Mouse (Mus musculus) hindbrain, embryonic 11.5 days (tissue): ENCODE measurements around the gene Tdrd7. TPM values are rescaled to one million over a fixed set of nuclear protein-coding genes. Genes with fewer than 3 reads are reported as not detected.

Source experiments
- ATAC-seq: fragments of 200-750 bp; cut with Nextera tagmentation; 2 replicates; pipeline ENCODE4 v1.8.0; 2017; ENCODE audit warnings: mild to moderate bottlenecking, moderate TSS enrichment, moderate library complexity; ENCODE audit not compliant: low FRiP score
- DNase-seq: peaks from one replicate; pipeline ENCODE4 v3.0.0-alpha.2; 2015; ENCODE audit warnings: low spot score
- H3K27ac ChIP-seq: fragments of 300-500 bp; sonication (generic); 2 replicates; pipeline ENCODE4 v1.5.1; 2014; ENCODE audit warnings: mild to moderate bottlenecking, low read depth, low read length
- H3K27me3 ChIP-seq: fragments of 300-500 bp; sonication (generic); 2 replicates; pipeline ENCODE4 v1.6.1; 2014; ENCODE audit warnings: mild to moderate bottlenecking, low read length, moderate library complexity, mixed read lengths; ENCODE audit not compliant: control insufficient read depth, insufficient read depth
- H3K36me3 ChIP-seq: fragments of 300-500 bp; sonication (generic); 2 replicates; pipeline ENCODE4 v1.6.1; 2014; ENCODE audit warnings: mild to moderate bottlenecking, low read length, moderate library complexity, mixed read lengths; ENCODE audit not compliant: control insufficient read depth, insufficient read depth
- H3K4me1 ChIP-seq: fragments of 300-500 bp; sonication (generic); replicated peaks from 2 replicates; pipeline ENCODE4 v1.6.1; 2014; ENCODE audit warnings: low read length, mixed read lengths; ENCODE audit not compliant: control insufficient read depth, insufficient read depth
- H3K4me2 ChIP-seq: fragments of 300-500 bp; sonication (generic); replicated peaks from 2 replicates; pipeline ENCODE4 v1.6.1; 2014; ENCODE audit warnings: mild to moderate bottlenecking, low read depth, low read length
- H3K4me3 ChIP-seq: fragments of 300-500 bp; sonication (generic); 2 replicates; pipeline ENCODE4 v1.5.1; 2014; ENCODE audit warnings: low read depth, low read length
- H3K9ac ChIP-seq: fragments of 300-500 bp; sonication (generic); 2 replicates; pipeline ENCODE4 v1.6.1; 2014; ENCODE audit warnings: low read depth, low read length
- H3K9me3 ChIP-seq: fragments of 300-500 bp; sonication (generic); 2 replicates; pipeline ENCODE4 v1.6.1; 2016; ENCODE audit warnings: low read length; ENCODE audit not compliant: control insufficient read depth
- WGBS: fragments of 180-500 bp; shearing (Covaris S2); extraction: QIAGEN DNeasy Blood & Tissue Kit; methylation state at CpG from one replicate; pipeline ENCODE4 v1.1.7; 2014; 5-methylcytosine and 5-hydroxymethylcytosine counted together
- polyA plus RNA-seq: library from polyadenylated mRNA; unstranded; fragments of >200 nt; fragmentation: Nextera tagmentation; extraction: Ambion mirVana; gene quantifications from 2 replicates; pipeline ENCODE4 v1.2.1, GENCODE M21; 2014

The Tdrd7 gene
- polyA plus RNA-seq, 1 experiment from 2014 or later: 11.7 TPM

DNA sequence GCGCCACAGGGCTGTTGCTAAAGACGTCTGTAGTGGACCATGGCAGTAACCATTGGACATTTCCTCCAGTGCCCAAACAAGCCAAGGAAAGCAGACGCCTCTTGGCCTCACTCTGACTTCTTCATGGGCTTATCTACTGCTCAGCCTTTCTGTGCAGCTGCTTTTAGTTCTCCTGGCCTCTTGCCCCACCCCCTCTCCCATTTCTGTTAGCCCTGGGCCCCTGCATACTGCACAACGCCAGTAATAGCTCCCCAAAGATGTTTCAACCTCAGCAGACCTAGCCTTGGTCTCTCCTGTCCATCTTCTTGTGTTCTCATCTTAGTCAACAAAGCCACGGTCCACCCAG lies 77.3 kb downstream of the Tdrd7 start:
- H3K36me3 ChIP-seq: no peaks in the 10 kb centered on the region
- H3K9me3 ChIP-seq: no peaks in the 10 kb centered on the region
- peaks cover 6% of the 10 kb centered on the region for H3K4me1 ChIP-seq
- no peak overlapping the region for H3K4me2 ChIP-seq
- WGBS: 47% methylated on average over 5 of the region's 5 CpGs
- ATAC-seq (no peak), DNase-seq (no peak)
- no peak overlapping the region for H3K9ac ChIP-seq
- H3K27ac ChIP-seq: no peak overlapping the region
- H3K27me3 ChIP-seq: peaks cover 32% of the 10 kb centered on the region
- no peak overlapping the region for H3K4me3 ChIP-seq

DNA sequence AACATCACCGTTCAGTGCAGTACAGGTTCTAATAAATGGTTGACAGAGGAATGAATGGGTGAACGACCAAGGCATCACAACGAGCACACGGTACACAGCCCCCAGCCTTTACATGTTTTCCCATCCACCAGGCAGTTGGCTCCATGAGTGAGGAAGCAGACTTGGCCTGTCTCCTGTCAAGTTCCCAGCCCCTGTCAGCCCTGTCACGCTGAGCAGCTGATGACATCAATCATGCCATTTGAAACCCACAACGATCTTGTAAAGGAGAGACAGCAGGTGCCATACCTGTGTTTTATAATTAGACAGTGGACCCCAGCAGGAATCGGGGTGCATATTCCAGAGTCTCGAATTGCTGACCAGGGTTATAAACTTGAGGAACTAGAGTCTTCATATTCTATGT lies 78.2 kb downstream of the Tdrd7 start:
- no peaks in the 10 kb centered on the region for H3K9me3 ChIP-seq
- H3K4me3 ChIP-seq: no peak overlapping the region
- H3K27me3 ChIP-seq: peaks cover 27% of the 10 kb centered on the region
- no peaks in the 10 kb centered on the region for H3K36me3 ChIP-seq
- no peak overlapping the region for H3K27ac ChIP-seq
- WGBS: 83% methylated on average over 8 of the region's 8 CpGs
- H3K4me2 ChIP-seq: no peak overlapping the region
- peaks cover 6% of the 10 kb centered on the region for H3K4me1 ChIP-seq
- ATAC-seq (no peak), DNase-seq (no peak)
- no peak overlapping the region for H3K9ac ChIP-seq

DNA sequence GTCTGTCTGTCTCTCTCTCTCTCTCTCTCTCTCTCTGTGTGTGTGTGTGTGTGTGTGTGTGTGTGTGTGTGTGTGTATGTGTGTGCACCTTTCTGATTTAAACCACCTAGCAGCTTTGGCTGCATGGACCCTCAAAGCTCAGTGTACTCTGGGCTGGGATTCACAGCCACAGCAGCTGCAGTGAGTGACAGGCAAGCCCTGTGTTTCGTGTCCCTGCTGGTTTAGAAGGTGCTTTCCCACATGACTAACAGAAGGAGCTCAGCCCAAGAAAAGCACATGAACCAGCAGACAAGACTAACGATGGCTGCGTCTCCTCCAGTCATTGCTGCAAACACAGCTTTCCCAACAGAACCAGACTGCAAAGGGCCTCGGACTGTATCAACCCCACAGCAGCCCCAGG lies 82.8 kb downstream of the Tdrd7 start:
- Histone ChIP-seq H3K4me2 (no peak overlapping the region), H3K4me3 (no peak overlapping the region), H3K27ac (no peak overlapping the region), H3K9ac (no peak overlapping the region), H3K4me1 (no peaks in the 10 kb centered on the region), H3K27me3 (no peaks in the 10 kb centered on the region), H3K9me3 (no peaks in the 10 kb centered on the region), H3K36me3 (no peaks in the 10 kb centered on the region)
- WGBS: 78% methylated on average over 4 of the region's 4 CpGs
- DNase-seq (no peak), ATAC-seq (no peak)

DNA sequence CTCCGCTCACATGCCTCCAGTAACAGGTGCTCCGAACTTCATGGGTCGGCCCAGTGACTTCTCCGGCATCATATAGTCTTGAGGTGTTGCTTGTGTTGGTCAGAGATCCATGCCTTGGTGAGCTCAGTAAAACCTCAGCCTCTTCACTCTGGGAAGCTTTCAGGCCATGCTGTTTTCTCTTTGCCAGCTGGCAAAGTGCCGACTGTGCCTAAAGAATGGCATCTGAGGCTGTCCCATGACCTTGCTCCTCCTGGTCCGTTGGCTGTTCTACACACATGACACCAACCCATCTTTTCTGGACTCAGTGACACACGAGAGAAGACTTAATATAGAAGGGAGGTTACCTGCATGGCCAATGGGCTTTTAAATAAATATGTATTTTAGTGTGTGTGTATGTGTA lies 83.3 kb downstream of the Tdrd7 start:
- DNase-seq (no peak), ATAC-seq (no peak)
- WGBS: 93% methylated on average over 7 of the region's 7 CpGs

DNA sequence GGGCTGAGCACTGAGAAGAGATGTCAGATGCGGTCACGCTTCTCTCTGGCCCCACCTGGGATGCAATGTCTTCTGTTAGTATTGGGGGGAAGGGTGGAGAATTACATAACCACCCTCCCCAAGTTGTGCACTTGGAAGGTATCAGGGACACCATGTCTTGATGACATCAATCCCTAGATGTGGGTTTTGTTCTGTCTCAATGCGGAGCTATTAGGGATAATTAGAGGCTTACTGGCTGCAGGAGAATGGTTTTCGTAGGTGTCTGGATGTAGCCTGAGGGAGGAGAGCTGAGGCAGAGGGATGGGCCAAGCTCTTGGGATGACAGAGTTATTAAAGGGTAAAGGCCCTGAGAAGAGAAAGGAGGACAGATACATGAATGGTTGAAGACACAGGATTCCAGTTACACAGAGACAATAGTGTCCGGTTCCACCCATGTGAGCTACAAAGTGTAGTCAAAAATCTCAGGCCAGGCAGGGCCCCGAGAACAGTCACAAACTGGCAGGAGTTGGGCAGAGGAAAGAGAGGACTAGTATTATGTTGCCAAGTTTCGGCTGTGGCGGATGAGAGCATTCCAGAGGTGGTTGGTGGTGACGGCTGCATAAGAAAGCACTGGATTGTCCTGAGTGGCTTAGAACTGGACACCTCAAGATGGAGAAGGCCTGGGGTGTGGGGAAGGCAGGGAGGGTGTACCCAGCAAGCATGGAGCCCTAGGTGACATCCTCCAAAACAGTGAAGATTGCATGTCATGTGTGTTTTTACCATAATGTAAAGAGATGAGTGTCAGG lies 88.4 kb downstream of the Tdrd7 start:
- ATAC-seq: no peak
- Histone ChIP-seq H3K36me3 (no peaks in the 10 kb centered on the region), H3K4me2 (no peak overlapping the region), H3K27ac (no peak overlapping the region), H3K9me3 (no peaks in the 10 kb centered on the region; the same call in 1 of the 2 replicates), H3K4me1 (no peaks in the 10 kb centered on the region), H3K9ac (no peak overlapping the region), H3K27me3 (no peaks in the 10 kb centered on the region), H3K4me3 (no peak overlapping the region)
- no peak for DNase-seq
- 93% methylated on average over 9 of the region's 9 CpGs for WGBS

More for the DNA sequence above, 83.3 kb downstream of the Tdrd7 start:
- Histone ChIP-seq H3K9ac (no peak overlapping the region), H3K27me3 (no peaks in the 10 kb centered on the region), H3K27ac (no peak overlapping the region), H3K4me1 (no peaks in the 10 kb centered on the region), H3K4me2 (no peak overlapping the region), H3K4me3 (no peak overlapping the region), H3K9me3 (no peaks in the 10 kb centered on the region), H3K36me3 (no peaks in the 10 kb centered on the region)

DNA sequence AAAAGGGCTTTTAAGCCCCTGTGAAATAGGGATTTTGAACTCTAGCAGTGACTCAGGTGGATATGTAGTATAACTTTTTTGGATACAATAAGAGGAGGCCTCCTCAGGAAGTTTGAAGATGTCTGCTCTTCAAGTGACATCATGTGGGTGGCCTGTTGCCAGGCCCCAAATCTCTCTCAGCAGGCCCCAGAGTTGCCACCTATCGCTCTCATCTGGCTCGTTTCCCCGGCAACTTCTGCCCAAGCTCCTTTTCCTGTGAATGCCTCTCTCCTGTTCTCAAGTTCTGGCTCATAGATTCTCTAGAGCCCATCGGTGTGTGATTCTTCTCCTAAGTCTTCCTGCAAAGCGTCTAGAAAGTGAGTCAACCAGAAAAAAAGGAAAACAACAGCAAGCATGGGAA lies 91.0 kb downstream of the Tdrd7 start:
- Histone ChIP-seq H3K27me3 (no peaks in the 10 kb centered on the region), H3K4me3 (no peak overlapping the region), H3K9me3 (no peaks in the 10 kb centered on the region; the same call in 1 of the 2 replicates), H3K27ac (no peak overlapping the region), H3K4me2 (no peak overlapping the region), H3K9ac (no peak overlapping the region), H3K36me3 (no peaks in the 10 kb centered on the region), H3K4me1 (no peaks in the 10 kb centered on the region)
- DNase-seq (no peak), ATAC-seq (no peak)
- 87% methylated on average over 5 of the region's 5 CpGs for WGBS

DNA sequence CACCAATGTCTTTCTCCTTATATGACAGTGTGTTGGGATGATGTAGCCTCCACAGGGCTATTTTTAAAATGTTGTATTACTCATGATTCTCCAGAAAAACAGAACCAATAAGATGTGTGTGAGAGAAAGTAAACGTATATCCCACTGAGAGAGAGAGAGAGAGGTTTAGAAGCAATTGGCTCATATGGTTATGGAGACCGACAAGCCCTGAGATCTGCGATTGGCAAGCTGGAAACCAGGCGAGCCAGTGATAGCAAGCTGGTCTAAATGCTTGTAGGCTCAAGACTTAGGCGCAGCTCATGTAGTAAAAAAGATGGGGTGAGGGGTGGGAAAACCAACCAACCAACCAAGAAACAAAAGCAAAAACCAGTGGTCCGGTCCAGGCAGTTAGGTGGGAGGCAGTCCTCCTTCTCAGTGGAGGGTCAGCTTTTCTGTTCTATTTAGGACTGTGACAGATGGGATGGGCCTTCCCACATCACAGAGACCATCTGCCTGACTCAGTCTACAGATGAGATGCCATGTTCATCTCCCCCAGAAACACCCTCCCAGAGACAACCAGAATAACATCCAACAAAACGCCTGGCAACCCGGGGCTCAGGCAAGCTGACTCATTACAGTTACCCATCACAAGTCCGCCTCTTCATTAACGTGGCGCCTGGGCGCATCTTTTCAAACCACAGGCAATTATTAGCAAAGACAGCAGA lies 96.3 kb downstream of the Tdrd7 start:
- no peaks in the 10 kb centered on the region; the same call in 1 of the 2 replicates for H3K9me3 ChIP-seq
- no peaks in the 10 kb centered on the region for H3K27me3 ChIP-seq
- H3K4me1 ChIP-seq: 0 out of 2 replicates have a peak, but pooled peaks cover 2% of the 10 kb centered on the region
- no peak overlapping the region for H3K4me2 ChIP-seq
- no peak overlapping the region for H3K4me3 ChIP-seq
- no peak overlapping the region for H3K27ac ChIP-seq
- H3K9ac ChIP-seq: no peak overlapping the region
- ATAC-seq: no peak
- DNase-seq: no peak
- no peaks in the 10 kb centered on the region for H3K36me3 ChIP-seq
- WGBS: 87% methylated on average over 12 of the region's 12 CpGs

DNA sequence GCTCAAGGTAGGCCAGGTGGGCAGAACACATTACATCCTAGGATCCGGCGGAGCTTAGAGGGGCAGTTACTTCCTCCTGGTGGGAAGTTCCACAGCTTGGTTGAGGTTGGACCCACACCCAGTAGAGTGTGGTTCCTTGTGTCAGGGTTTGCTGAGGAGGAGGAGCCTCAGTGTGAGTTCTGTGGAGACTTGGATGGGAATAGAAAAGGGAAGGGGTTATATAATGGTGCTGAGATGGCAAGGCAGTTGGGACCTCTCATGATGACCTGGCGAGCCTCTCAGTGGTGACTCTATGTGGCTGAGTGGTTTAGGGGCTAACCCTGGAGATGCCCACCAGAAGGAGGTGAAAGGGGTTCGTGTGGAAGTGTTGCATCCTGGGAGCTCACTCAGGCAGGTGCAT lies 98.7 kb downstream of the Tdrd7 start:
- Histone ChIP-seq H3K4me3 (no peak overlapping the region), H3K27me3 (no peaks in the 10 kb centered on the region), H3K4me1 (0 out of 2 replicates have a peak, but pooled peaks cover 2% of the 10 kb centered on the region), H3K27ac (no peak overlapping the region), H3K9me3 (no peaks in the 10 kb centered on the region), H3K36me3 (no peaks in the 10 kb centered on the region), H3K9ac (no peak overlapping the region), H3K4me2 (no peak overlapping the region)
- DNase-seq: no peak
- 83% methylated on average over 4 of the region's 4 CpGs for WGBS
- ATAC-seq: no peak

DNA sequence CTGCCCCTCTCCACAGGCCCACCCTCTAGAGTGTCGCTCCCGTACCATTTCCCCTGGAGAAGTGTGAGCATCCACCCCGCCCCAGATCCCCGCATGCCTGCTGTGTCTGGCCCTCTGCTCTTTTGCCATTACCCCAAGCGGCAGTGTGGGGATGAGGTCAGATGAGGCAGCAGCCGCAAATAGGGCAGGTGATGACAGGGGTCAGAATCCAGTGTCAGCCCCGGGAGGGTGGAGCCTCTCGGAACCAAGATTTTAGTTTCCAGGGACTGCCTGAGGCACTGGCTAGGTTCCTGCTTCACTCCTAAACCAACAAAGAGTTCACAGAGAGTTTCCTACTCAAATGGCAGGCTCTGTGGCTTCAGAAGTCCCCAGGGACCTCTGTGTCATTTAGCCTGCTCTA lies 99.1 kb downstream of the Tdrd7 start:
- no peaks in the 10 kb centered on the region for H3K36me3 ChIP-seq
- H3K9me3 ChIP-seq: no peaks in the 10 kb centered on the region
- ATAC-seq (no peak), DNase-seq (no peak)
- H3K4me2 ChIP-seq: no peak overlapping the region
- H3K9ac ChIP-seq: no peak overlapping the region
- no peaks in the 10 kb centered on the region for H3K27me3 ChIP-seq
- 53% methylated on average over 8 of the region's 8 CpGs for WGBS
- H3K27ac ChIP-seq: no peak overlapping the region
- H3K4me3 ChIP-seq: no peak overlapping the region
- 0 out of 2 replicates have a peak, but pooled peaks cover 2% of the 10 kb centered on the region for H3K4me1 ChIP-seq
